Mouse (Mus musculus): ENCODE data around the gene Anks1b. TPM values are rescaled to one million over a fixed set of nuclear protein-coding genes. Genes with fewer than 3 reads are reported as not detected.
A peak's percentile ranks its signal among the peaks of the same experiment; 100 is the strongest.

The Anks1b gene
- total RNA-seq, 2 experiments from 2014 or later = 0.33 to 0.40 TPM

GRCm38 (mm10) chr10:90965671-90966315, 1092.5 kb downstream of the Anks1b start:
- no peak for DNase-seq

- no peak for DNase-seq
These were observed 1093.5 kb downstream of the Anks1b start for GRCm38 (mm10) chr10:90966821-90967220.

DNA sequence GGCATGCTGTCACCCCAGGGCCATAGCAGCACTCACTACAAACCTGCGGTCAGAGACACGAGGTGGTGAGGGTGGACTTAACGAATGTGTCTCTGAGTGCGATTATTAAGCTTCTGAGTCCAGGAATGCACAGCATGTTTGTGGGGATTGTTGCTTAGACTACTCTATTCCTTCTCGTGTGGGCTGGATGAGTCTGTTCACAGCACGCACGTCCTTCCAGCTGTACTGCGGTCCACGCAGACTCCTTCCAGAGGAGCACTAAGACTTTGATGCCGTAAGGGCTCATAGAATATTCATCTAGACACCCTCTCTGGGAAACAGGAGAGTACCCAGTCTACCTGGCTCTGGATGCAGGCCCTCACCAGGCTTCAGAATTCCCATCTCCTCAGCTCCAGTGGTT, 1094.9 kb downstream of the Anks1b start:
- no peak for DNase-seq

DNA sequence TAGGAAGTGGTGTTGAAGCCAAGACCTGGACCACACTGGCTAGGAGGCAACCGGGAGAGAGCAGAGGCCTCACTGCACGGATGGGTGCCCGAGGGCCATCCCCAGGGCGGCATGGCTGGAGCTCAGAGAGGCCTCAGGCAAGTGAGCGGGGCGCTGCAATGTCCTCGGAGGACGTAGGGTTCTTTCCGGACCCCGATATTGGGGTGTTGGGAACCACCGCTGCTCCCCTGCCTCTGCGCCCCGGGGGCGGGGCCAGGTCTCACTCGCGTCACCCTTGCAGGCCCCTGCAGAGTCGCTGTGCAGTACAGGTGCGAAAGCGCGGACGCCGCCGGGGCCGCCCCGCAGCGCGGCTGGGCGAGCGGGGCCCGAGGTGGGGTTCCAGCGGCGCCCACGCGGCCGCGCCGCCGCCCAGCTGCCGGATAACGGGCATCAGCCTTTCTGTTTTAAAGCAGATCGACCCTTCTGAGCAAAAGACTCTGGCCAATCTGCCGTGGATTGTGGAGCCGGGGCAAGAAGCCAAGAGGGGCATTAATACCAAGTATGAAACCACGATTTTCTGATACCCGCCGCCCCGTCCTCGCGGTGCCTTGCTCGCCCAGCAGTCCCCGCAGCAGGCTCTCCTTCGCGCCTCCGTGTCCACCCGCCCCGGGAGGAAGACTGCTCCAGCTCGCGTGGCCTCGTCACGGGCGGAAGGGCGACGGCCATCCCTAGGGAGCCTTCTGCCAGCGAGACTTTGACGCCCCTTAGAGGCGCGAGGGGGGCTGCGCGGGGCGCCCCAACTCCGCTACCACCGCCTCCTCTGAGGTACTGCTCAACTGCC, 1096.3 kb downstream of the Anks1b start:
- peak; percentile 52 to 55 for DNase-seq

GRCm38 (mm10) chr10:90970560-90970959, 1097.3 kb downstream of the Anks1b start:
- peak in 1 of 2 experiments; percentile 23 for DNase-seq

- DNase-seq = no peak
These were observed 1100.8 kb downstream of the Anks1b start for GRCm38 (mm10) chr10:90974084-90974483.

DNA sequence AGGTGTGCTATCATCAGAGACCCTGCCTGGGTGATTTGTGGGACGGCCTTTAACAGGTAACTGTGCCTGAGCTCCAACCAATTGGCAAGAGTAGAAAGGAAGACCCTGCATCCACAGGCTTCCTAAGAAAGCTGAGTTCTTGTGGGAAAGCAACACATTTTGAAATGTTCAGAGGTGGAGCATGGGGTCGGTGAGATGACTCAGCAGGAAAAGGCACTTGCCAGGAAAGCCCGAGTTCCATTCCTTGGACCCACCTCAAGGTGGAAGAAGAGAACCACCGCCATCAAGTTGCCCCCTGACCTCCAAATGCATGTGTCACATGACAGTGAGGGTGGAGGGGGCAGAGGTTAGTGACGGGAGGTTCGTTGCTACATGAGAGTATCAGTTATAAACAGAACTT, 1101.2 kb downstream of the Anks1b start:
- no peak for DNase-seq

DNA sequence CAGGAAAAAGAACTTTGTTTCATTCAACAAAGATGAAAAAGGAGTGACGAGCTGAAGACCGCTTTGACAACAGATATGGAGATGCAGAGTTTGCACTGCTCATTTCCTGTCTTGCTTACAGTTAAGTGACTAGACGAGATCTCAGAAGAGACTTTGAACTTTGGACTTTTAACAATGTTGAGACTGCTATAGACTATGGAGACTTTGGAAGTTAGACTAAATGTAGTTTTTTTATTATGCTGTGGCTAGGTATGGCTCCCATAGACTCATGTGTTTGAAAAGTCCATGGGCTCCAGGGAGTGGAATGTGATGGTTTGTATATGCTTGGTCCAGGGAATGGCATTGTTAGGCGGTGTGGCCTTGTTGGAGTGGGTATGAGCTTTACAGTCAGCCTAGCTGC, 1108.5 kb downstream of the Anks1b start:
- DNase-seq = no peak

- peak in 1 of 2 experiments; percentile 39 for DNase-seq
These were observed 1109.7 kb downstream of the Anks1b start for GRCm38 (mm10) chr10:90983046-90983445.

DNA sequence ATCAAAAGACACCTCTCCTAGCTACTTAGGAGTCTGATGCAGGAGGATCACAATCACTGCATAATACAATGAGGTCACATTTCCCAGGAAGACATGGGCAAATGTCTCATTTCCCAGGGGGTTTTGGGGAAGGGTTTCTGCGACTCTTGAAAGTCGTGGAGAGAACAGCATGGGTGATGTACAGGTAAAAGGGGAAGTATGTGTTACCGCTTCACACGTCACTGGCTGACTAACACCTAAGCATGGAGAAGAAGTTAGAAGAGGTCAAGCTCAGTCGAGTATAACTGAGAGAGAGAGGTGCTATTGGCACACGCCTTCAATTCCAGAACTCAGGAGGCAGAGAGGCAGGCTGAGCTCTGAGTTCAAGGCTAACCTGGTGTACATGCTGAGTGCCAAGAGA, 1117.0 kb downstream of the Anks1b start:
- no peak for DNase-seq

GRCm38 (mm10) chr10:90992237-90992636, 1118.9 kb downstream of the Anks1b start:
- no peak for DNase-seq

DNA sequence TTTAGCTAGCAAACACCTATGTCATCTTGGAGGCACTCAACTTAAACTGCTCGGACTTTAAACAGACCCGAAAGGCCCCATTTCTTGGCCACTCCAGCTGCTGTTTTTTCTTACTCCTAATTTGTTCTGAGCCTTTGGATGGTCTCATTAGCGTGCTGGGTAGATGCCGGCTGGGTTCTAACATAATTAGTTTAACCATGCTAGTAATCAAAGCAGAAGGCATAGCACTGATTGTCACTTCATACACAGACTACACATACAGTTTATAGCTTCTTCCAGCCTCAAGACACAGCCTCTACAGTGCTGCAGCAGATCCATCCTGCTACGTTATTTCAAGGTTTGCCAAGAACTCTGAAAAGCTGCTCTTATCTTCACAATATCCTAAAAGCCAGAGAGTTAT, 1120.6 kb downstream of the Anks1b start:
- no peak for DNase-seq

GRCm38 (mm10) chr10:90999899-91000298, 1126.6 kb downstream of the Anks1b start:
- DNase-seq = no peak

- DNase-seq = peak; percentile 56 to 60
These were observed 1128.1 kb downstream of the Anks1b start for GRCm38 (mm10) chr10:91001421-91001820.

DNA sequence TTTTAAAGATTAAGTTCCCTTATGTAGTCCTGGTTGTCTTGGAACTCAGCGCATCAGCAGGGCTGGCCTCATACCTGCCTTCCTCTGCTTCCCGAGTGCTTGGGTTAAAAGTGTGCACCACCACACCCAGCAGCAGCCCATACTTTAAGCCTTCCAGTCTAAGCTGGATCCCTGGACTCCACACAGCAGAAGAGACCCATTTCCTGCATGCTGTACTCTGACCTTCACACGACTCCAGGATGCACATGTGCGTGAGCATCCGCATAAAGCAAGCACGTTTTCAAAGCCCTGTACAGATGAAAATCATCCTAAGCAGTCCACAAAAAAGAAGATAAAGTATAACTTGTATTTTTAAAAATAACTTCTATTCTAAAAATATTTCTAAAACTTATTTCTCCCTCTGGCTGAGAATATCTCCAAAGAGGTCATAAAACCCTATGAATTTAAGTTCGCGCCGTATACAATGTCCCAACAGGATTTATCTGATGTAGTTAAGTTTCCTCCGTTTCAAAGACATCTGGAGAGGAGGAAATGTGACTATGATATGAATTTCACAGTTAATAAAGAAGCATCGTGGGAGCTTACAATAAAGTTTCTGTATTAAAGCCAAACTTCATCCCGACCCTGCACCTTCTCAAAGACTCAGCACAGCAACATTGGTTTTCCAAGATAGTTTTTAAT, 1132.7 kb downstream of the Anks1b start:
- DNase-seq = no peak

Other genes with a start within 250 kb of the Anks1b start
- gene Scyl2, start 187.2 kb upstream of the Anks1b start, total RNA-seq (2021) = 10 to 100 TPM; 17.1 to 17.7 TPM
- 10 to 100 TPM; 13.4 to 14.2 TPM for gene Actr6, start 141.2 kb upstream of the Anks1b start, total RNA-seq (2021)
- 10 to 100 TPM; 21.5 to 21.6 TPM for gene Uhrf1bp1l, start 128.5 kb upstream of the Anks1b start, total RNA-seq (2021)

Measured in heart, adult 18-20 months (tissue).